Mouse (Mus musculus) neural tube, embryonic 15.5 days (tissue): ENCODE results near the gene Cyp4f40. TPM values are rescaled to one million over a fixed set of nuclear protein-coding genes. Genes with fewer than 3 reads are reported as not detected.
"Not testable (repeated sequence)": the region's sequence is repeated elsewhere in the genome, so short reads cannot be mapped to it uniquely, and the experiment has no call there.

ENCODE experiments used
- ATAC-seq: fragments of 200-750 bp; cut with Nextera tagmentation; 2 replicates; pipeline ENCODE4 v1.8.0; 2017; ENCODE audit warnings: mild to moderate bottlenecking, moderate TSS enrichment, moderate library complexity; ENCODE audit not compliant: low FRiP score
- H3K27ac ChIP-seq: fragments of 300-500 bp; sonication (generic); replicated peaks from 2 replicates; pipeline ENCODE4 v1.5.1; 2015; ENCODE audit warnings: mild to moderate bottlenecking, inconsistent platforms
- H3K27me3 ChIP-seq: fragments of 300-500 bp; sonication (generic); replicated peaks from 2 replicates; pipeline ENCODE4 v1.6.1; 2015; ENCODE audit warnings: inconsistent platforms
- H3K36me3 ChIP-seq: fragments of 300-500 bp; sonication (generic); 2 replicates; pipeline ENCODE4 v1.6.1; 2015; ENCODE audit warnings: inconsistent platforms
- H3K4me1 ChIP-seq: fragments of 300-500 bp; sonication (generic); 2 replicates; pipeline ENCODE4 v1.6.1; 2015; ENCODE audit warnings: inconsistent platforms
- H3K4me2 ChIP-seq: fragments of 300-500 bp; sonication (generic); 2 replicates; pipeline ENCODE4 v1.6.1; 2015; ENCODE audit warnings: inconsistent platforms, mild to moderate bottlenecking, moderate library complexity
- H3K4me3 ChIP-seq: fragments of 300-500 bp; sonication (generic); replicated peaks from 2 replicates; pipeline ENCODE4 v1.5.1; 2015; ENCODE audit warnings: mild to moderate bottlenecking, inconsistent platforms
- H3K9ac ChIP-seq: fragments of 300-500 bp; sonication (generic); replicated peaks from 2 replicates; pipeline ENCODE4 v1.6.1; 2015; ENCODE audit warnings: mild to moderate bottlenecking, inconsistent platforms
- H3K9me3 ChIP-seq: fragments of 300-500 bp; sonication (generic); replicated peaks from 2 replicates; pipeline ENCODE4 v1.6.1; 2016; ENCODE audit warnings: inconsistent platforms
- WGBS: fragments of 180-500 bp; shearing (Covaris S2); methylation state at CpG from one replicate; pipeline ENCODE4 v1.1.7; 2015; ENCODE audit warnings: mixed read lengths; 5-methylcytosine and 5-hydroxymethylcytosine counted together
- polyA plus RNA-seq: library from polyadenylated mRNA; unstranded; fragments of >200 nt; fragmentation: Nextera tagmentation; extraction: Ambion mirVana; gene quantifications from 2 replicates; pipeline ENCODE4 v1.2.1, GENCODE M21; 2015

Gene Cyp4f40
- 0.10 and 1.3 TPM in 2 replicates for polyA plus RNA-seq

- H3K4me1 ChIP-seq = no peaks in the 10 kb centered on the region
- no peaks in the 10 kb centered on the region for H3K9me3 ChIP-seq
- no peaks in the 10 kb centered on the region for H3K36me3 ChIP-seq
- no peak within 1 kb of the TSS for H3K4me3 ChIP-seq
- H3K27ac ChIP-seq = no peak within 1 kb of the TSS
- H3K9ac ChIP-seq = no peak within 1 kb of the TSS
- ATAC-seq = no peak
- H3K4me2 ChIP-seq = no peak within 1 kb of the TSS
- 66% methylated on average over 2 of the region's 2 CpGs for WGBS
- H3K27me3 ChIP-seq = no peaks in the 10 kb centered on the region
These were observed at the start of gene Cyp4f40 for GRCm38 (mm10) chr17:32658712-32659111. Gene Cyp4f40 (plus strand): TSS chr17:32658900.

DNA sequence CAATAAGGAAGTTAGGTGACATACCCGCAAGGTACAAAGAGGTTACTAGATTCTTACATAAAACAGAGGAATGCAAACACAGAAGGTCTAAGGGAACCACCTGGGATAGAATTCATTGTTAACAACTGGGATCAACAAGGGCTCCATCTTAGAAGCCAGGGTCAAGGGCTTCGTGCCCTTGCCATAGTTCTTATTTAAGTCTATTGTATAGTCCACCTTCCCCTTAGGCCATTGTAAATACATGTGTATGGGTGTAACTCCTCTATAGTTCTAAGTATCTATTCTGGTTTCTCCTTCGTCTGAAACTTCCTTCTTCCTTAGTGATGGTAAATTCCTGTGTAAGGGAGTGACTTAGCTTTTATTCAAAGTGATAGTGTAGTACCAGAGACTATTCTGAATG is 48.5 kb upstream of the Cyp4f40 start:
- not testable (repeated sequence) for H3K4me2 ChIP-seq, H3K9me3 ChIP-seq, H3K4me1 ChIP-seq, H3K4me3 ChIP-seq, H3K27ac ChIP-seq, H3K36me3 ChIP-seq, H3K27me3 ChIP-seq, H3K9ac ChIP-seq, ATAC-seq
- 81% methylated on average over 3 of the region's 3 CpGs for WGBS

DNA sequence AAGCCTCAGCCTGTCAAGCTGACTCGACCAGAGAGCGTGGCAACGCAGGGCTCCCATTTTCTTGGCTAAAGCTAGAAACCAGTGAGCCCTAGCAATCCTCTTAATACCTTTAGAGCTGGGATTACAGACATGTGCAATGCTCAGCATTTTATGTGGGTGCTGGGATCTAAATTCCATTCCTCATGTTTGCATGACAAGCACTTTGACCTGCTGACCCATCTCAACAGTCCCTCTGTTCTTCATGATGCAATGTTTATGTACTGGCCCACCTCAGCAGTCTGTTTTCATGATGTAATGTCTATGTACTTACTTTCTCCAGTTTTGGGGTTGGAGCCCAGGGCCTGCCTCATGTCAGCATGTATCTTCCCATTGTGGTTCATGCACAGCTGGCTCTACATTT is 47.8 kb upstream of the Cyp4f40 start:
- Histone ChIP-seq H3K4me1 (no peaks in the 10 kb centered on the region), H3K4me2 (no peak overlapping the region), H3K9ac (no peak overlapping the region), H3K36me3 (no peaks in the 10 kb centered on the region), H3K4me3 (no peak overlapping the region), H3K27me3 (no peaks in the 10 kb centered on the region), H3K27ac (no peak overlapping the region), H3K9me3 (no peaks in the 10 kb centered on the region)
- no peak for ATAC-seq
- WGBS = 87% methylated on average over 3 of the region's 3 CpGs

DNA sequence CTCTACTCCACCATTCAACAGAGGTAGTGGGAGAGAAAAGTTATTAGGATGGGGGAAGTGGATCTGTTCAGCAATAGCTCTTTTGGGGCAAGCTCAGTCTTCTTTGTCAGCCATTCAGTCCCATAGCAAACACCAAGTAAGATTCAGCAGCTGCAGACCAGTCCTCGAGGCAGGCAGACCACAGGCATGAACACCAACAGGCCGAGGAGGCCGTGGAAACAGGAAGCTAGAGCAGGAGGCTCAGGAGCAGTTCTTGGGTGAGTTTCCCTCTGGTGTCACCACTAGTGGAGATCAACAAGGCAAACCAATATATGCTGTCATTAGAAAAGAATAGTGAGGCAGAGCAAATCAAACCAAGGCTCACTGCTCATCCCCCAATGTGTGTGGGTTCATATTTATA is 46.3 kb upstream of the Cyp4f40 start:
- Histone ChIP-seq H3K27me3 (no peaks in the 10 kb centered on the region), H3K9ac (no peak overlapping the region), H3K27ac (no peak overlapping the region), H3K36me3 (no peaks in the 10 kb centered on the region), H3K4me1 (no peaks in the 10 kb centered on the region), H3K4me3 (no peak overlapping the region), H3K4me2 (no peak overlapping the region), H3K9me3 (no peaks in the 10 kb centered on the region)
- 71% methylated on average over 3 of the region's 3 CpGs for WGBS
- ATAC-seq = no peak

DNA sequence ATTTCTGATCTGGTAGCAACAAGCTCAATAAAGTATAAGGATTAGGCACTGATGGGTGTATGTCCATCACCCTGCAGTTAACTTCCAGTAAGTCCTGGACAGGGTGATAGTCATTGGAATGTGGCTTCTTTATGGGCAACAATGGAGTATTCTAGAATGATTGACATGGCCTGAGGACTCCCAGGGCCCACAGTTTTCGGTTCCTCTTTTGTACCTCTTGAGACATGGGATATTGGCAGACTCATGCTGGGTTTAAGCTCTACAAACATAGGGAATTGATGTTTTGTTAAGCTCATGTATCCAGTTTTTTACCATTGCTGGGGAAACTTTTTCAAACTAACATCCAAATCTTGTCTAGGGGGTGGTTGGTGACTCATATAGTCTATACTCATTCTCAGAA is 41.4 kb upstream of the Cyp4f40 start:
- no peak for ATAC-seq

DNA sequence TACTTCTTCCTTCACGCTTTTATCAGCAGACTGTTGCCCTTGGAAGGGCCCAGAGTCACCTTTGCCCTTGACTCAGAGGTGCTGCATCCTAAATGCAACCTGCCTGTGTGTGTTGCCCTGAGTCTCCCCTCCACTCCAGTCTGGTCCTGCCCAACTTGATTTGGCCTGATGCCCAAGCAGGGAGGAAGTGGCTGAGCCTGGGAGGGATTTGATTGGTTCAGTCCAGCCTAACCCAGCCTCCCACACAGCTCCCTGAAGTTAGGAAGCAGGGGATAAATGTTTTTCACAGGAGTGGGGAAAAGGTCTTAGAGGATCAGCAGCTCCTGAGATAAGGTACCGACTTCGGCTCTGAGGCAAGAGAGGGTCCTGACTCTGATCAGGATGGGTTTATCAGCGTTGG is 37.7 kb upstream of the Cyp4f40 start, which contains the start of gene Cyp4f37:
TSS of gene Cyp4f37 (plus strand) at position 292 of the 400 bp plus-strand sequence.
- H3K9ac ChIP-seq, H3K9me3 ChIP-seq, H3K36me3 ChIP-seq, H3K27me3 ChIP-seq, H3K4me1 ChIP-seq, H3K27ac ChIP-seq, H3K4me2 ChIP-seq, ATAC-seq, H3K4me3 ChIP-seq: not testable (repeated sequence)
- WGBS = 85% methylated on average over 4 of the region's 4 CpGs

More for the DNA sequence above, 41.4 kb upstream of the Cyp4f40 start:
- H3K9me3 ChIP-seq = no peaks in the 10 kb centered on the region
- 67% methylated on average over 1 of the region's 1 CpGs for WGBS
- H3K9ac ChIP-seq = no peak overlapping the region
- no peak overlapping the region for H3K4me2 ChIP-seq
- no peaks in the 10 kb centered on the region for H3K4me1 ChIP-seq
- H3K4me3 ChIP-seq = no peak overlapping the region
- no peaks in the 10 kb centered on the region for H3K27me3 ChIP-seq
- H3K36me3 ChIP-seq = no peaks in the 10 kb centered on the region
- H3K27ac ChIP-seq = no peak overlapping the region

- H3K27ac ChIP-seq, H3K4me1 ChIP-seq, H3K9ac ChIP-seq, H3K4me3 ChIP-seq, H3K36me3 ChIP-seq, ATAC-seq, H3K4me2 ChIP-seq, H3K9me3 ChIP-seq, H3K27me3 ChIP-seq: not testable (repeated sequence)
- WGBS = 85% methylated on average over 7 of the region's 7 CpGs
These were observed 29.0 kb upstream of the Cyp4f40 start for GRCm38 (mm10) chr17:32629726-32630125.

GRCm38 (mm10) chr17:32631936-32632335 is 26.8 kb upstream of the Cyp4f40 start:
- 80% methylated on average over 3 of the region's 3 CpGs for WGBS

GRCm38 (mm10) chr17:32634242-32634971 is 24.3 kb upstream of the Cyp4f40 start:
- H3K27ac ChIP-seq = peak overlapping the region; percentile 68
- peak overlapping the region; percentile 74 for H3K4me2 ChIP-seq
- peak; percentile 67 for ATAC-seq
- not testable (repeated sequence) for H3K27me3 ChIP-seq, H3K4me1 ChIP-seq, H3K9me3 ChIP-seq, H3K36me3 ChIP-seq
- H3K4me3 ChIP-seq = peak overlapping the region; percentile 44
- 93% methylated on average over 9 of the region's 9 CpGs for WGBS
- peak overlapping the region; percentile 46 for H3K9ac ChIP-seq

More at GRCm38 (mm10) chr17:32631936-32632335, 26.8 kb upstream of the Cyp4f40 start:
- no peak overlapping the region for H3K4me3 ChIP-seq
- peaks cover 8% of the 10 kb centered on the region for H3K4me1 ChIP-seq
- H3K9me3 ChIP-seq = no peaks in the 10 kb centered on the region
- H3K4me2 ChIP-seq = no peak overlapping the region
- H3K27ac ChIP-seq = no peak overlapping the region
- ATAC-seq = no peak
- H3K36me3 ChIP-seq = no peaks in the 10 kb centered on the region
- H3K9ac ChIP-seq = no peak overlapping the region
- H3K27me3 ChIP-seq = no peaks in the 10 kb centered on the region

DNA sequence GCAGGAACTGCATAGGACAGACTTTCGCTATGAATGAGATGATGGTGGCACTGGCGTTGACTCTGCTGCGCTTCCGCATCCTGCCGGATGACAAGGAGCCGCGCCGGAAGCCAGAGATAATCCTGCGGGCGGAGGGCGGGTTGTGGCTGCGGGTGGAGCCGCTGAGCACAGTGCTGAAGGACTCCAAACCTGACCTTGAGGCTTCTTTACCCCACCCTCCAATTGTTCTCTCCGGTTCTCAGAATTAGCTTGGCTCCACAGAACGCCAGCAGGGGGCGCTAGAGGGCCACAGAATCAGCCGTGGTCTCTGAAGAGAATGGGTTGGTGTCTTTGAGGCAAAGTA is 23.8 kb upstream of the Cyp4f40 start:
- peak overlapping the region; percentile 46 for H3K9ac ChIP-seq
- WGBS = 1% methylated on average over 17 of the region's 17 CpGs
- ATAC-seq = peak; percentile 97
- peak overlapping the region; percentile 44 for H3K4me3 ChIP-seq
- H3K4me2 ChIP-seq = peak overlapping the region; percentile 74
- no peaks in the 10 kb centered on the region for H3K36me3 ChIP-seq
- H3K27me3 ChIP-seq = no peaks in the 10 kb centered on the region
- H3K4me1 ChIP-seq = peaks cover 8% of the 10 kb centered on the region
- H3K27ac ChIP-seq = peak overlapping the region; percentile 68
- H3K9me3 ChIP-seq = no peaks in the 10 kb centered on the region

DNA sequence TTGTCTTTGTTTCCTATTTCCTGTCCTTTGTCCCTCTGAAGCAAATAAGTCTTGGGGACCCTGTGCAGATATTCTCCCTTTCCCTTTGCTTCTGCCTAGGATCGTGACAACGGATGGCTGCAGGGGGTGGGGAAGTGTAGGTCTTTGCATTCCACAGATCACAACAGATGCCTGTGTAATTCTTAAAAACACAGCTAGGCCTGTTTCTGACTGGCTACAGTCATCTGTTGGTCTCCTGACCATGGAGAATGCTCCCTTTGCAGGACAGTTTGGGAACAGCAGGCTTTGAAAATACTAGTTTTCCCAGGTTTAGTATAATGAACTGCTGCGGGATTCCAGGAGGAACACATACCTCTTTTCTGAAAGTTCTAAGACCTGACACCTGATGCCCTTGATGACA is 22.4 kb upstream of the Cyp4f40 start:
- Histone ChIP-seq H3K36me3 (no peaks in the 10 kb centered on the region), H3K27ac (no peak overlapping the region), H3K9ac (no peak overlapping the region), H3K4me2 (no peak overlapping the region), H3K4me3 (no peak overlapping the region), H3K27me3 (no peaks in the 10 kb centered on the region), H3K4me1 (peaks cover 8% of the 10 kb centered on the region), H3K9me3 (no peaks in the 10 kb centered on the region)
- 70% methylated on average over 3 of the region's 3 CpGs for WGBS
- ATAC-seq = no peak

DNA sequence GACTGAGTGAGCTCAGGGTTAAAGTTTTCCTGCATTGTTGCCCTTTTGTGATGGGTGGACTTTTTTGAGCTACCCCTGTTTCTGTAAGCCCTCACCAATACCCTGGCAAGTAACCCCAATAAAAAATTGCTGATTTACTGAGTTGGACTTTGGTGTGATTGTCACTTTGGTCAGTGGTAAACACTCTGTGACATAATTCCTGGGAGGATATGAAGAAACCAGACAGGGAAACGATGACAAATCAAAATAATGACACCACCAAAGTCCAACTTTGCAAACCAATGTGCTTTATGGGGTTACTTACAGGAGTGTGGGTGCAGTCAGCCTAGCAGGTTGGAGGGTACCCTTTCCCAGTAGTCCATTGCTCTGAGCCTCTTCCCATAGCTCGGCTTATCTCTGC is 21.5 kb upstream of the Cyp4f40 start:
- H3K4me3 ChIP-seq = no peak overlapping the region
- no peaks in the 10 kb centered on the region for H3K27me3 ChIP-seq
- H3K4me1 ChIP-seq = peaks cover 8% of the 10 kb centered on the region
- H3K36me3 ChIP-seq = no peaks in the 10 kb centered on the region
- WGBS = 85% methylated on average over 2 of the region's 2 CpGs
- H3K4me2 ChIP-seq = no peak overlapping the region
- no peaks in the 10 kb centered on the region for H3K9me3 ChIP-seq
- no peak overlapping the region for H3K9ac ChIP-seq
- no peak overlapping the region for H3K27ac ChIP-seq
- ATAC-seq = no peak
